Mouse (Mus musculus) myocyte (in vitro differentiated cells): Measurements from ENCODE around the gene Lag3.

Source experiments
- MAX ChIP-seq: IDR thresholded peaks from one replicate; pipeline ENCODE4 v1.6.1; 2011; ENCODE audit warnings: low read depth, mild to moderate bottlenecking, control low read depth
- POLR2A ChIP-seq: IDR thresholded peaks from one replicate; pipeline ENCODE4 v1.6.1; 2011; ENCODE audit warnings: low read depth, mild to moderate bottlenecking, control low read depth, moderate library complexity; ENCODE audit not compliant: insufficient read length

- TF ChIP-seq POLR2A: no peak
- TF ChIP-seq MAX: no peak
Observed at GRCm38 (mm10) chr6:124885956-124886381, 25.5 kb downstream of the Lag3 start.
